Mouse (Mus musculus): ENCODE data around the gene Tmtc2.

The Tmtc2 gene

DNA sequence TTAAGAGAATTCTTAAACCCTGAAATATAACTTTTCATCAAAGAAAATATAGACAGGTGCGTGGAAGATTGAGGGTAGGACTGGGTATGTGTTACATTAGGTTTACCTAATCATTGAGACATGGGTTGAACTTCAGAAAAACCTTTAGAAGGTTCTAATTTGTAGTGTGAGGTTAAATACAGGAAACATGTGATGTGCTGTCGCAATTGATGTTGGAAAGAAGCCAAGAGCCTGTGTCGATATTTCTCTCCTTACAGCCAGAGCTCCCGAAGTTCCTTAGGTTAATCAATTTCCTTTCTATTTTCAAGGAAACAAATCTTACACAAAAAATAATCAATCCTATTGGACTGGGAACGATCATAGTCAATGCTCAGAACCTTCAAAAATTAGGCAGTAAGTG, 261.3 kb downstream of the Tmtc2 start:
- DNase-seq (ENCODE audit: low spot score in 2 of 2): no peak

DNA sequence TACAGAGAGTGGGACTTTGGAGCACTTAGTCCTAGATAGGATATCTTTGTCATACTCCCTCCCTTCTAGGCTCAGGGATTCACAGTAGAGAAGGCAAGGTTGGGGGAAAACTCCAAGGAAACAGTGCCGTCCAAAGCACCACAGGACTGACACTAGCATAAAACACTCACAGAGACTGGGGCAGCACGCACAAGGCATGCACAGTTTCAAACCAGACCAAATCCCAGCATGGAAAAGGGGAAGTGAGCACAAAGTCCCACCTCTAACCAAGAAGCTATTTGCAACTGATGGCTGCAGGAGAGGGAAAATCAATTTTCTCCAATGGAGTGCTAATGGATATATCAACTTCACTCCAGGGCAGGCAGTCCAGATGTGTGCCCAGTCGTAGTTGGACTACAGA, 276.7 kb downstream of the Tmtc2 start:
- DNase-seq (ENCODE audit: low spot score in 2 of 2): no peak

DNA sequence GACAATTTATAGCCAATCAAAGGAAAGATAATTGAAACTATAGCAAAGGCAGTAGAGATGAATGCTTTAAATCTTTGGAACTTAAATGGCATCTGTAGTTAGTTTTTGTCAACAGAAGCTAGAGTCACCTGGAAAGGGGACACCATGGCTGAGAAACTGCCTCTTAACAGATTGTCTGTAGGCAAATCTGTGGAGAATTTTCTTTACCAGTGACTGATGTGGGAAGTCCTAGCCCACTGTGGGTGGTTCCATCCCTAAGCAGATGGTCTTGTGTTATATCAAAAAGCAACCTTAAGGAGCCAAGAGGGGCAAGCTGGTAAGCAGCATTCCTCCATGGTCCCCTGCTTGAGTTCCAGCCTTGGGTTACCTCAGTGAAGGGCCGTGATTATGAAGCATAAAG, 281.3 kb downstream of the Tmtc2 start:
- DNase-seq (ENCODE audit: low spot score in 2 of 2): no peak

DNA sequence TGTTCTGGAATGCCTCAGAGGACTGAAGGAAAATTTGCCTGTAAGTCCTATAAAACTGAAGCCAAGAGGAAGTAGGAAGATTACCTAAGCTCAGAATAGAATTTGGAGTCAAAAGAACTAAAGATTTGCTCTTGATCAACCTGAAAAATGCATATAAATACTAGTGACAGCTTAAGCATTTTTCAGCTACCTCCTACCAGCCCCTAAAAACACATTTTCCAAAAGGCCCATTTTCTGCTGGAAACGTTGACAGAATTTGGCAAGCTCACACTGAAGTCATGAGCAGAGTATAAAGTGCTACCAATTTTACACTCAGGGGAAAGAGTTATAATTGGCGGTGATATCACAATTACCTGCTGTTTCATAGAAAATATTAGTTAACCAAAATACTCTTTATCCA, 285.8 kb downstream of the Tmtc2 start:
- no peak for DNase-seq (ENCODE audit: low spot score in 2 of 2)

DNA sequence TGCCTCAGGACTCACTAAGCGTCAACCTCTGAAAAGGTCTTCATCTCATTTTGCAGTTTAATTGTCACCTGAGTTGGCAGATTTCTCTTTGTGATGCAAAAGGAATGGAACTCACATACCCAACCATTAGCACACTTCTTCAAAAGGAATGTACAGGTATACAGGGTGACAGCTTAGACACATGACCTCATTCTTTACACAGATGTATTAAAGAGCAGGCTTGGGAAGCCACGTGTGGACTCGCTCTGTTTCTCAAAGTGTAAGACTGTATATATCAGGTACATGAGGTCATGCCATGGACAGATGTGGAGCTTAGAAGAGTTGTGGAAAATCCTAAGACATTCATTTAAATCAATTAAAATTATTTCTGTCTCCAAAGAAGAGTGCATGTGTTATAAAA, 286.7 kb downstream of the Tmtc2 start:
- DNase-seq (ENCODE audit: low spot score in 2 of 2): no peak

DNA sequence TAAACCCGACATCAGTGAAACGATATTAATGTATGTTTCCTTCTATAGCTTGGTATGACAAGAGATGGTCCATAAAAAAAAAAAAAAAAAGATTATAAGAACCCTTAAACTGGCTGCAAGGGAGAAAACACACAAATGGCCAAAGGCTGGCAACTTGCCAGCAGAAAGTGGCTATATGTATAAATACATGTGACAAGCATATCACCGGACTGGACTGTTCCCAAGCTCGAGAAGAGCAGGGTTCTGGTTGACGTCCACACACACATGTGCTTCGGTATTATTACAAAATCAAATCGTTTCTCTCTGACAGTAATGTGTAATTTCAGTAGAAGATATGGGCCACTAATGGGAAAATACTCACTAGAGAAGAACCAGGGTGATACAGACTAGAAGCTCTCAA, 287.2 kb downstream of the Tmtc2 start:
- peak in 1 of 2 experiments; percentile 4 for DNase-seq (ENCODE audit: low spot score in 2 of 2)

DNA sequence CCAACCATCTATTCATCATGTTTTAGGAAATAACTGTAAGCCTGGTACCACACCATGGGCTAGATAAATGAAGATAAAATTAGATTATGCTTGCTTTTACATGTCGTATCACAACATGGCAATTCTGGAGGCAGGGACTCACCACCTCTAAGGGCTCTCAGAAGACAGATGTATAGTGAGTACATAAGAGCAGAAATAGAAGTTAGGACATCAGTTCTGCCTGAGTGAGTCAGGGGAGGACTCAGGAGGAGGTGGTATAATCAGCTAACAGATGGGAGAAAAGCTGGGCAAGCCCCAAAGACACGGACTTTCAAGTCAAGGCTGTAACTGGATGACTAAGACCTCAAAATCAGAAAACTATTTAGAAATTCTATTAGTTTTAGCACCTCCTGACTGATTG, 288.0 kb downstream of the Tmtc2 start:
- DNase-seq (ENCODE audit: low spot score in 2 of 2): no peak

DNA sequence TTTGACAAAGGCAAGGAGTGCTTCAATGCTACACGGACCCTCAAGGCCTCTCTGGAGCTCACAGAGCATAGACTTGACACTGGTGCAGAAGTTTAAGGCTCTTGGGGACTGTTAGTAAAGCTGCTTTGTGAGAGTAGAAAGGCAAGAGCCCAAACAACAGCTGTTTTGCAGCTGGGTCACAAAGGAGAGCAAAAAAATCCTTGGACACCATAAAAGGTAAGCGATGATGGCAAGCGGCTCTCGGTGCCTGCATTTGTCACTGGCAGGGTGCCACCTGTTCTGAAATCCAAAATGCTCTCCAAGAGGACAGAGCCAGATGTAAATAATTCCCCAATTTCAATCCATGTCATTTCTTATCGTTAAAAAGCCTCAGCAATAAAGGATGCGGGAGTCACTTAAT, 290.1 kb downstream of the Tmtc2 start:
- DNase-seq (ENCODE audit: low spot score in 2 of 2): peak in 1 of 2 experiments; percentile 5

DNA sequence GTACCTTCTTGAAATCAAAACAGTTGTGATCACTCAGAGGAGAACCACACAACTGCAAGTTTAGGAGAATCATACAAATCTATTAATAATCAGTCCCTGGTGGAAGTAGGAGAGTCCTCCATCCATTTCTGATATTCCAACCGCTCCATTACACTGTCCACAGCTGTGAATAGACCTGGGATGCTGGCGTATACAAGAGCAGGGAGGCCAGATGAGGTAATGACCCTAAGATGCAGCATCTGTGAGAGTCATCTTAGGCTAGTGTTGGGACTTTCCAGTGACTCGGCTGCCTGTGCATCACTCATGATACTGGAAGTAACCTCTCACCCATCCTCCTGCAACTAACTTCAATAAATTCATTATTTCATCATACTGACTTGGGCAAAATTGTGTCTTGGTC, 293.3 kb downstream of the Tmtc2 start:
- no peak for DNase-seq (ENCODE audit: low spot score in 2 of 2)

DNA sequence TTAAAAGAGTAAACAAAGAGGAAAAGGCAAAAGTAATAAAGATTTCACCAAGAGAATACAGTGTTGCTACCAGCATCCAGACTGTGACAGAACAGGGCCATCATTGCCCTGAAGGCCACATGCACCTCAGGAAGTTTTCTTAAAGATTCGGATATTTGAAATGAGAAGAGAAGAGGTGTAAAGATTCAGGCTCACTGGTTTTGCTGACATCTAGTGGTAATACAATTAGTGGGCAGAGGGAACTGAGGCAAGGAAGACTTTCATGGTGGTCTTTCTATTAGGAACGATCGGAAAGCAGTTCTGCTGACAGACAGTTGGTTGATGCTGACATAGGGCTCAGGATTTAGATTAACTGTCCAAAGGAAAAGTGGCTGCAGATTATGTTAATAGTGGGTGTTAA, 314.2 kb downstream of the Tmtc2 start:
- DNase-seq (ENCODE audit: low spot score in 2 of 2): no peak

DNA sequence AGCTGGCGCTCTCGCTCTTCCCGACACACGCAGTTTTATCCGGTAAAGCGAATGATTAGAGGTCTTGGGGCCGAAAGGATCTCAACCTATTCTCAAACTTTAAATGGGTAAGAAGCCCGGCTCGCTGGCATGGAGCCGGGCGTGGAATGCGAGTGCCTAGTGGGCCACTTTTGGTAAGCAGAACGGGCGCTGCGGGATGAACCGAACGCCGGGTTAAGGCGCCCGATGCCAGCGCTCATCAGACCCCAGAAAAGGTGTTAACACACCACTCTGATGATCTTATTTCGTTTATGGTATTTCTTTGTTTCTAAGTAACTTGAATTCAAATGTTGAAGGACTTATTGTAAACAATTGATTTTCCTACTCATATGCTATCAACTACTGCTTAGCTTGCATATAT, 336.0 kb downstream of the Tmtc2 start:
- peak; percentile 66 to 67 for DNase-seq (ENCODE audit: low spot score in 2 of 2)

DNA sequence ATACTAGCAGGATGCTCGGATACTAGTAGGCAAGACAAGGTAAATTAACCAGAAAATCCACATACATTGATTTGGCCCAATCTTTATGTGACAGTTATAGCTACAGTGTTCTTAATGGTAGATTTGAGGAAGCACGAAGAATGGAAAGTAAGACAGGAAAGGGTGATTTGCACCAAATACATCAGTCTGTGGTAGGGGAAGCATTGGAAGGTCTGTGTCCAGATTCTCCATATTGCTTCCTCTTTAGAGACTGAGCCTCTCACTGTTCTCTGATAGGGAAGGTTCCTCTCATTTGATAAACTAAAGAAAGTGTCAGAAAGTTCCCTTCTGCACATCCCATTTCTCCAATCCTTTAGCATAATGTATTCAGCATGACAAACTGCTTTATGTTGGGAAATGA, 341.4 kb downstream of the Tmtc2 start:
- no peak for DNase-seq (ENCODE audit: low spot score in 2 of 2)

DNA sequence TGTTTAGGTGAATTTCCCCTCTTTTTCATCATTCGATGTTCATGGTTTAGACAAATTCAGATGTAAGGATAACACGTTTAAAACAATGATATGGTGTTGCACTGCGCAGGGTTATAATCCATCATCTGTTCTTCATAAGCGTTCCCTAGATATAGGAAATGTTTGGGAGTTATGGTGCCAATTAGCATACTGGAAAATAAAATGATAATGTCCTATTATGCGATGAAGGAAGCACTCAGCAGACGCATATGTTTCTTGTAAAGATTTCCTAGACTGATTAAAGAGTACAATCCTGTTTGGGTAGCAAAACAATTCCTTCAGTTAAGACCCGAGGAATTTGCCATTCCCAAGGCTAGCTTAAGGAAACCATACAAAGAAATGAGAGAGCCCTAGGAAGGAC, 343.8 kb downstream of the Tmtc2 start:
- DNase-seq (ENCODE audit: low spot score in 2 of 2): no peak

DNA sequence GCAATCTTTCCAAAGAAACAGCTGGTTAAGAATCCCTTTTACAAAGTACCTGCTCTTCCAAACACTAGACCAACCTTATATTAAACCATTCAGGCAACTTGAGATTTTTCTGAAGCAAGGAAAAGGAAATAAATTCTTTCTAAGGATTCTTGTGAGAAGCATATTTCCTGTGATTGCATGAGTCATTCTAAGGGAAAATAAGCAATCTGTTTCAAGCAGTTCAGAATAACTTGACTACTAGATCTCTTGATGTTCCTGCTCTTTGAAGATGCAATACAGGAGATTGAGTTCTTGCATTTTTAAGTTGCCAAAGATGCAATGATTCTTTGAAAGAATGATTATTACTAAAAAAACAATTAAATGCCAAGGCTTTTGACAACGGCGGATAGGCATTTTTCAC, 345.6 kb downstream of the Tmtc2 start:
- no peak for DNase-seq (ENCODE audit: low spot score in 2 of 2)

DNA sequence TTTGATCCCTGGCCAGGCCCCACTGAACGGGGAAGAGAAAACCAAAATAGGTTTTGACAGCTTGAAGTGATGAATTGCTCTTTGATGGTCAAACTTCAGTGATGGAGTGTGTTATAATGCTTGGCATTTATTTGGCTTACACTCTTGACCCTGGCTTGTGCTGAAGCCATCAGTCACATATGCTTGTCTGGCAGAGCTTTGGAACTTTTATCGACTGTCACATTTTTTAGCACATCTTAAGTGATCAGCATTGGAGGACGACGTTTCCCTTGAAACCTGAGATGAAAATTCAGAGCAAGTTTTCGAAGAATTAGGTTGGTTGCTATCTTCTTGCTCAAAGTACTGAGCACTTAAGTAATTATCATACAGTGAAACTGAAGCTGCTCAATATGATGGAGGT, 346.6 kb downstream of the Tmtc2 start:
- no peak for DNase-seq (ENCODE audit: low spot score in 2 of 2)

DNA sequence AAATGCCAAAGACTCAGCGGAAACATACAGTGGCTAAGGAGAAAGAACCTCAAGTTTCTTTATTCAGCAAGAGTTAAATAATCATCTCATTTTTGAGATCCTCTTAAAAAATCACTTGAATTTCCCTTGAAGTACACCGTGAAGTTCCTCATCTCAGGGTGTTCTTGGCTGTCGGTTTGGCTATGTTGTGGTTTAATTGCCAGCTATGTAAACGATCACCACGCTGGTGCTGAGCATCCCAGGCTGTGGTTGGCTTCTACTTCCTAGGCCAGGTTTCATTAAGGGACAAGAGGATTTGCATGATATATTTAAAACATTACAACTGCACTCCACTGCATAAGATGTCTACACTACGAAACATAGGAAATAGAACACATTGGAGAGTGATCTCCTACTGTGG, 348.5 kb downstream of the Tmtc2 start:
- no peak for DNase-seq (ENCODE audit: low spot score in 2 of 2)

DNA sequence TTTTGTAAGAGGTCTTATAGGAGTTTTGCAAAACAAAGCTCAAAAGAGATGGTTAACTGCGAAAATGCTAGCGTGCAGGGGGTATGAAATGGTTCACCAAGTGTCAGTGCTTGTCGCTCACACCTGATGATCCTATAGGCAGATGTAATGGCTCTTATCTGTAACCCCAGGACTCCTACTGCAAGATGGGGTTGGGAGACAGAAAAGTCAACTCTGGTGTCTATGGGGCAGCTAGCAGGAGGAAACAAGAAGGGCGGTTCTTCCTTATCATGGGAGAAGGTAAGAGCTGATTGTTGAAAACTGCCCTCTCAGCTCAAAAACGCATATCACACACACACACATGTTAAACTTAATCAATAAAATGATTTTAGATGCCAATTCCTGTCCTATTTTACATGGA, 351.3 kb downstream of the Tmtc2 start:
- no peak for DNase-seq (ENCODE audit: low spot score in 2 of 2)

DNA sequence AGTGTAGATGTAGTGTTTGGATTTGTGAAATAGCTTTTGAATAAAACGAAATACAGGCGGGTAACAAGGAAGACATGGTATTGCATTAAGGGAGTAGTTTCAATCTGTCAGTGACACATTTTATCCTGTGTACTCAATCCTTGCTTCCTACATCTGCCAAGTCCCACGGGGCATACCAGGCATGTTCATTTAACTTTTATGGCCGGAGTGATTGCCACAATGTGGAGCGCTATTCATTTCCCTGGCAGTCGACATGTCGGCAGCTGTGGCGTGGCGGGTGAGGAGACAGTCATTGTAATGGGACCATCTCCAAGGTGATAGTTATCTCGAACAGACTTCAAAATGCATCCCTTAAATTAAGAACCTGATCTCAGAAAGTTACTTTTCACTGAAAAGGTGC, 372.8 kb downstream of the Tmtc2 start:
- peak in 1 of 2 experiments; percentile 11 for DNase-seq (ENCODE audit: low spot score in 2 of 2)

DNA sequence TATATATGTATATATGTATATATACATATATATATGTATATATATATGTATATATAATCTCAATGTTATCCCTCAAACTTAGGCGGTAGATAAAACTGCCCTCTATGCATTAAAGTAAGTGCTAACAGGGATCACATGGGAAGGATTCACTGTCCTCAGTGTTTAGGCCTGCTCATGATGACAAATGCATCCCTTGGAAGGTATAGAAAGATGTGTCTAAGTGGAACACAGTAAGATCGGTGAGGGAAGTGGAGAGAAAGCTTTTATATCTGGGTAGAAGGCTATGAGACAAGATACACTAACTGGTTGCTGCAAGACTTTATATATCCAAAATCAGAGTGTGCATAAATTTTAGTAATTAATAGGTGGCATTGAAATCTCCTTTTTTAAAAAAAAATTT, 373.6 kb downstream of the Tmtc2 start:
- no peak for DNase-seq (ENCODE audit: low spot score in 2 of 2)

DNA sequence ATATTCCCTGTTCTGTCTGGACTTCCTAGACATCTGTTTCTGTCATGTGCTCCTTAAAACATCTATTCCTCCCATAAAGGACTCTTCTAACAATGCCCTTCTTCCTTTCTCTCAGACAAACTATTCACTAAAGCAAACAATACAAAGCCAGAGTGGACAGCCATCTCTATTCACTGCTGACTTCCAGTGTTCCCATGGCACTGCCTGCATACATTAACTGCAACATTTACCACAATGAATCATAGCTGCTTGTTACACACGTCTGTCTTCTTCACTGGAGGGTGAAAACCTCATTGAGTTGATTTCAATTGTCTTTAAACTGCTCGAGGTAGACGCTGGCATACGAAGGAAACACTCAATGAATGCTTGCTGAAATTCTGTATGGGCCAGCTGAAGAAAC, 374.2 kb downstream of the Tmtc2 start:
- DNase-seq (ENCODE audit: low spot score in 2 of 2): no peak

DNA sequence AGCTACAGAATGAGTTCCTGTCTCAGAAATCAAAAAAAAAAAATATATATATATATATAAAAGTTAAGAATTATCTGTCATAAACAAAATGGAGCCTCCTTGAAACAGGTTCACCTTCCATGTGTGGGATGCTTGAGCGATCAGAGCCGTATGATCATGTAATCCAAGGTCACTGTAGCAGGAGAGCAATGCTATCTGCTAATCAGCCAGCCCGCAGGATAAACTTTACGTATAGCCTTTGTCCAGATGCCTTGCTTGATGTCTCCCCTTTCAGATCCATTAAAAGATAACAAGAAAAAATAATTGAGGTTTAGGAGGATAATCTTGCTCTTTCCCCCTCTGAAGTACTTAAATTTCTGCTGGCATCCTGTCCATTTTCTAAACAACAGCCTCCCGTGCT, 374.7 kb downstream of the Tmtc2 start:
- DNase-seq (ENCODE audit: low spot score in 2 of 2): no peak

DNA sequence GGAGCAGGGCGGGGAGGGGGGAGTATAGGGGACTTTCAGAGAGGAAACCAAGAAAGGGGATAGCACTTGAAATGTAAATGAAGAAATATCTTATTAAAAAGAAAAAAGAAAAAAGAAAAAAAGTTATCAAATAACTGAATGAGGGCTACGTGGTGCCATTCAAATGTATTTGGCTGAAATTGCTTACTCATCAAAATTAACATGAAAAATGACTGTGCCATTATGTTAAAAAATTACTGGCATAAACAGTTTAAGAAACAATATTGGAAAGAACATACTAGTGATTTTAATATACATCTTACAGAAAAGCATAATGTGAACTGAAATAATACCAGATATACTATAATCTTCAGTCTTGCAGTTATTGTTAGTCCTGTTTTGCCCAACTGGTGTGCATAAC, 378.9 kb downstream of the Tmtc2 start:
- DNase-seq (ENCODE audit: low spot score in 2 of 2): no peak

DNA sequence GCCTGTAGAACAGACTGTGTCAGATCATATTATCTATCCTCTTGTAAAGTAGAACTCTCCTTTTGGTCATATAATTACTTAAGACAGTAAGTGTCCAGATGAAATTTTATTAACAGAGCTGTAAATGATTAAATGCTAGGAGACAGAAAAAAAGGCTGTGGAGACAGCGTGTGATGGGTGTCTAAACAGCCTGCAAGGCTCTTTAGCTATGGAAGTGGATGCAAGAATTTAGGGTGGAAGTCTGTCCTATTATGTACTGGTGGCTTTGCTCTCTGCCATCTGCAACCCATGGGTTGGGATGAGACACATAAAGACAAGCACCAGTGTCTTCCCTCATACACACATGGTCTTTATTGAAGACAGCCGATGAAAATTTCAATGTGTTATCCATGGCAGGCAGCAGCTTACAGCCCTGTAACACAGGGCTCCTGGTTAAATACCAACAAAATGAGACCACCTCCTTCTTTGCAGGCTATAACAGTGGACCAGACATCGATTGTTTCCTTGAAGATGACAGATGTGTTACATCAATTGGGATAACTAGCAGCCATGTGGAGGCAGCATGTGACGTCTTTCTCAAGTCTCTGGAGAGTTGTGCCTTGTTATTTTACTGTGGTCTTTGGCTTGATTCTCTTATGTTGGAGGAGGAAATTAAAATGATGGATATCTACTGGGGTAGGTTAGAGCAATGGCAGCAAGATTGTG, 380.3 kb downstream of the Tmtc2 start:
- no peak for DNase-seq (ENCODE audit: low spot score in 2 of 2)

DNA sequence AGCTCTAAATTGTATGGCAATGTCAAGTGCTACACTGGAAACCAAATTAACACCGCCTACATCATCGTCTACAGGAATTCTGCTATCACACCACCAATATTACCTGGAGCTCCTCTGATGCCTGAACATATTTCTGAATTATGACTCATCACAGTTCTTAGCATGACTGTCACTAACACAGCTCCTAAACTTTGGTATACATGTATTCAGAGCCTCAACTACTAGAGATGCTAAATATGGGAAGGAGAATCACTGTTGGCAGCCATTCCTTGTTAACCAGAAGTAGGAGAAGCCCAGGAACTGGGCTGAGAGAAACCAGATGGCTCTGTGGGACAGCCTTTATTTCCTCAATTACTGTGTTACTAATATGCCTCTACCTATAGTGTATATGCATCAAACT, 382.2 kb downstream of the Tmtc2 start:
- no peak for DNase-seq (ENCODE audit: low spot score in 2 of 2)

Data from cerebellum, postnatal 4 days (tissue).